8 mouse cellular contexts compared by ENCODE assay signal in the genomic region with DNA sequence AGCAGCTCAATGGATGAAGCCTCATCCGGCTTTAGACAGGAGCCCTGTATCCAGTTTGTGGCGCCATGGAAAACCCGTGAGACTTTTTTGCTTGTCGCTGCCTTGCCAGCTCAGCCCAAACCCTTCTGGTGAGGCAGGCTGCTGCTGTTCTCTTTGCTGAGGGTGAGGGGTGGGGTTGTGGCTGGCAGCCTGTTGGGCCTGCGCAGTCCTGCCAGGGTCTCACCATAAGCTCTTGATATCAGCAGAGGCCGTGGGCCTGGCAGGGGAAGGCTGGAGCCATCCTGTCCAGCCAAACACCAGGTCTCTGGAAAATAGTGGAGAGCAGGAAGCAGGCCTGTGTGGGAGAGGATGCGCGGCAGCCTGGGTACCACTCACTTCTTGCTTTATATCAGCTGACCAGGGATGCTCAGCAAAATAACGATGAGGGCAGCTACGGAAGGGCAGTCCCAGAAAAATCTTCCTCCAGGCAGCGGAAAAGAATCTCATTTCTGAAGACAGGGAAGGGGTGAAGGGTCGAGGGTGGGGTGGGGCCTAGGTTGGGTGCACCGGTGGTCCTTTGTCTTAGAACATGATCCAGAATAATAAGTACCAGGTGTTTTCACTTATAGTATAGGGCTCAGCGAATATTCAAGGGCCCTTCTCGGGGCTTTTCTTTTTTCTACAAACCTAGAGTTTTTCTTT.
DNase-seq lines count a peak whose midpoint lies in the region; ATAC-seq and TF ChIP-seq lines count a peak whose summit lies in the region.

No protein-coding gene starts in this region.

- no peaks in the 10 kb centered on the region for H3K36me3 ChIP-seq in heart, adult 2 months (ENCODE audit: control insufficient read depth, insufficient read depth, low read length)
- no peaks in the 10 kb centered on the region for H3K36me3 ChIP-seq in hindbrain, embryonic 13.5 days
- no peaks in the 10 kb centered on the region for H3K36me3 ChIP-seq in limb, embryonic 11.5 days (ENCODE audit: control insufficient read depth, insufficient read depth, low read length)
- H3K36me3 ChIP-seq in intestine, embryonic 16.5 days (ENCODE audit: control insufficient read depth, insufficient read depth, low read length) = no peaks in the 10 kb centered on the region
- H3K36me3 ChIP-seq in liver, embryonic 11.5 days (ENCODE audit: control insufficient read depth, insufficient read depth, low read length) = no peaks in the 10 kb centered on the region

- H3K27ac ChIP-seq in heart, adult 2 months = no peak overlapping the region
- H3K27ac ChIP-seq in cortical plate, adult 2 months (ENCODE audit: insufficient read depth, low read length) = peak overlapping the region; percentile 85
- H3K27ac ChIP-seq in hindbrain, embryonic 13.5 days = peak overlapping the region; percentile 23; the same call in 1 of the 2 replicates
- H3K27ac ChIP-seq in limb, embryonic 11.5 days (replicated peaks; ENCODE audit: low read depth, low read length) = peak overlapping the region; percentile 68
- H3K27ac ChIP-seq in intestine, embryonic 16.5 days (ENCODE audit: low read length) = no peak overlapping the region
- H3K27ac ChIP-seq in liver, embryonic 11.5 days (ENCODE audit: low read depth, low read length) = no peak overlapping the region

- ATAC-seq in hindbrain, embryonic 13.5 days (ENCODE audit: low FRiP score) = no peak
- no peak for ATAC-seq in limb, embryonic 11.5 days (ENCODE audit: insufficient number of reproducible peaks, low FRiP score, low TSS enrichment, low read depth)
- no peak for ATAC-seq in intestine, embryonic 16.5 days
- no peak for ATAC-seq in liver, embryonic 11.5 days (replicated peaks; ENCODE audit: low FRiP score)

- H3K79me2 ChIP-seq in heart, adult 2 months (replicated peaks; ENCODE audit: control insufficient read depth, insufficient read depth, low read length) = no peaks in the 10 kb centered on the region

- no peak overlapping the region for H3K9ac ChIP-seq in heart, adult 2 months (ENCODE audit: low read depth, low read length)
- H3K9ac ChIP-seq in hindbrain, embryonic 13.5 days = peak overlapping the region; percentile 51; the same call in 1 of the 2 replicates
- peak overlapping the region; percentile 43; the same call in 1 of the 2 replicates for H3K9ac ChIP-seq in limb, embryonic 11.5 days (ENCODE audit: low read length)
- no peak overlapping the region; the same call in 1 of the 2 replicates for H3K9ac ChIP-seq in intestine, embryonic 16.5 days (ENCODE audit: low read depth, low read length)
- no peak overlapping the region for H3K9ac ChIP-seq in liver, embryonic 11.5 days (ENCODE audit: low read depth, low read length)

- intact Hi-C loops in heart, adult 2 months (cut with DNase I) = loop anchor here (5.0 kb wide), 1 partner anchor 66 kb away; no protein-coding TSS in a partner anchor
- intact Hi-C loops in gastrocnemius, postnatal 14 days (cut with DNase I; ENCODE audit: low total_unique reads) = loop anchor here (5.0 kb wide), 2 partner anchors 151 to 531 kb away; no protein-coding TSS in a partner anchor

- no peak for TF ChIP-seq POLR2A in heart, adult 2 months (IDR thresholded peaks at IDR 0.05; ENCODE audit: insufficient read depth, low read depth, low read length)
- peak; percentile 60; the same call in 1 of the 2 replicates for TF ChIP-seq POLR2A in cortical plate, adult 2 months (IDR thresholded peaks at IDR 0.05; ENCODE audit: extremely low read depth, insufficient read depth, low read length)

- H3K27me3 ChIP-seq in heart, adult 2 months (ENCODE audit: control insufficient read depth, insufficient read depth, low read length) = no peaks in the 10 kb centered on the region
- peaks cover 11% of the 10 kb centered on the region for H3K27me3 ChIP-seq in hindbrain, embryonic 13.5 days
- no peaks in the 10 kb centered on the region for H3K27me3 ChIP-seq in limb, embryonic 11.5 days (ENCODE audit: control insufficient read depth, insufficient read depth, low read length)
- no peaks in the 10 kb centered on the region for H3K27me3 ChIP-seq in intestine, embryonic 16.5 days (replicated peaks; ENCODE audit: control insufficient read depth, insufficient read depth, low read length)
- H3K27me3 ChIP-seq in liver, embryonic 11.5 days (replicated peaks; ENCODE audit: control insufficient read depth, insufficient read depth, low read length) = no peaks in the 10 kb centered on the region

- DNase-seq in heart, adult 11 months = peak; percentile 86
- no peak for DNase-seq in heart, adult 2 months
- peak; percentile 55 for DNase-seq in limb, embryonic 11.5 days (ENCODE audit: low spot score)
- DNase-seq in gastrocnemius, postnatal 14 days = no peak
- no peak for DNase-seq in liver, embryonic 11.5 days (ENCODE audit: low spot score)

- no peak for TF ChIP-seq EP300 in heart, adult 2 months (IDR thresholded peaks at IDR 0.05; ENCODE audit: insufficient read depth, low read depth, low read length)

- H3K9me3 ChIP-seq in hindbrain, embryonic 13.5 days = no peaks in the 10 kb centered on the region
- no peaks in the 10 kb centered on the region for H3K9me3 ChIP-seq in limb, embryonic 11.5 days (ENCODE audit: control insufficient read depth, low read length)
- no peaks in the 10 kb centered on the region for H3K9me3 ChIP-seq in intestine, embryonic 16.5 days (ENCODE audit: control insufficient read depth, low read length)
- no peaks in the 10 kb centered on the region for H3K9me3 ChIP-seq in liver, embryonic 11.5 days (ENCODE audit: control insufficient read depth, low read length)

- WGBS in heart, adult 2 months = 56% methylated on average over 15 of the region's 15 CpGs
- 61% methylated on average over 15 of the region's 15 CpGs for WGBS in hindbrain, embryonic 13.5 days
- 41% methylated on average over 15 of the region's 15 CpGs for WGBS in limb, embryonic 11.5 days
- 72% methylated on average over 15 of the region's 15 CpGs for whole genome bisulfite sequencing in intestine, embryonic 16.5 days
- 65% methylated on average over 15 of the region's 15 CpGs for WGBS in liver, embryonic 11.5 days

- TF ChIP-seq CTCF in heart, adult 2 months (IDR thresholded peaks at IDR 0.05) = no peak
- no peak for TF ChIP-seq CTCF in cortical plate, adult 2 months (IDR thresholded peaks at IDR 0.05; ENCODE audit: extremely low read depth, insufficient read depth, low read length)

- no peak overlapping the region for H3K4me2 ChIP-seq in hindbrain, embryonic 13.5 days
- no peak overlapping the region for H3K4me2 ChIP-seq in limb, embryonic 11.5 days (ENCODE audit: low read depth, severe bottlenecking)
- H3K4me2 ChIP-seq in intestine, embryonic 16.5 days (ENCODE audit: low read depth, low read length) = no peak overlapping the region
- H3K4me2 ChIP-seq in liver, embryonic 11.5 days = no peak overlapping the region

- no peak overlapping the region for H3K4me3 ChIP-seq in heart, adult 2 months
- peak overlapping the region; percentile 24; the same call in 1 of the 2 replicates for H3K4me3 ChIP-seq in cortical plate, adult 2 months (ENCODE audit: insufficient read depth, low read length)
- H3K4me3 ChIP-seq in hindbrain, embryonic 13.5 days = no peak overlapping the region
- H3K4me3 ChIP-seq in limb, embryonic 11.5 days (ENCODE audit: low read depth, low read length) = no peak overlapping the region
- no peak overlapping the region for H3K4me3 ChIP-seq in intestine, embryonic 16.5 days (ENCODE audit: low read length)
- no peak overlapping the region for H3K4me3 ChIP-seq in liver, embryonic 11.5 days (ENCODE audit: low read depth, low read length)

- H3K4me1 ChIP-seq in heart, adult 2 months (ENCODE audit: control insufficient read depth, insufficient read depth, low read length) = no peaks in the 10 kb centered on the region; the same call in 1 of the 2 replicates
- H3K4me1 ChIP-seq in cortical plate, adult 2 months (ENCODE audit: control insufficient read depth, insufficient read depth, low read length) = peaks cover 4% of the 10 kb centered on the region
- H3K4me1 ChIP-seq in hindbrain, embryonic 13.5 days (replicated peaks) = peaks cover 18% of the 10 kb centered on the region
- peaks cover 22% of the 10 kb centered on the region for H3K4me1 ChIP-seq in limb, embryonic 11.5 days (ENCODE audit: control insufficient read depth, insufficient read depth, low read length)
- H3K4me1 ChIP-seq in intestine, embryonic 16.5 days (ENCODE audit: control insufficient read depth, insufficient read depth, low read length) = no peaks in the 10 kb centered on the region
- H3K4me1 ChIP-seq in liver, embryonic 11.5 days (replicated peaks; ENCODE audit: control insufficient read depth, insufficient read depth, low read length) = no peaks in the 10 kb centered on the region

Comparison
In these comparisons a context has a peak if more than half of its experiments do, and no peak if none do; other contexts are left out.
1. DNase-seq: peak in heart, adult 11 months (single experiment) and limb, embryonic 11.5 days (single experiment); none in heart, adult 2 months (0 of 2), gastrocnemius, postnatal 14 days (single experiment) and liver, embryonic 11.5 days (single experiment).
2. H3K27ac ChIP-seq: peak in cortical plate, adult 2 months (single experiment), hindbrain, embryonic 13.5 days (single experiment) and limb, embryonic 11.5 days (single experiment); none in heart, adult 2 months (single experiment), intestine, embryonic 16.5 days (single experiment) and liver, embryonic 11.5 days (single experiment).
3. H3K9ac ChIP-seq: peak in hindbrain, embryonic 13.5 days (single experiment) and limb, embryonic 11.5 days (single experiment); none in heart, adult 2 months (single experiment), intestine, embryonic 16.5 days (single experiment) and liver, embryonic 11.5 days (single experiment).